Mouse (Mus musculus) embryonic fibroblast, embryonic 13.5 days (primary cell): Measurements from ENCODE around the gene Gm5431. TPM values are rescaled to one million over a fixed set of nuclear protein-coding genes. Genes with fewer than 3 reads are reported as not detected.
A peak's percentile ranks its signal among the peaks of the same experiment; 100 is the strongest.

Experiments
- H3K27ac ChIP-seq: 2 replicates; pipeline ENCODE4 v1.5.1; 2012; ENCODE audit warnings: low read length, control low read depth, inconsistent platforms; ENCODE audit not compliant: insufficient read depth
- H3K4me1 ChIP-seq: 2 replicates; pipeline ENCODE4 v1.6.1; 2011; ENCODE audit warnings: low read length; ENCODE audit not compliant: control insufficient read depth, insufficient read depth
- H3K4me3 ChIP-seq: 2 replicates; pipeline ENCODE4 v1.5.1; 2011; ENCODE audit warnings: mild to moderate bottlenecking, control low read depth, low read length; ENCODE audit not compliant: insufficient read depth
- CTCF ChIP-seq: IDR thresholded peaks from 2 replicates; pipeline ENCODE4 v1.5.1; 2011; ENCODE audit warnings: mild to moderate bottlenecking, control low read depth, low read length, moderate library complexity, borderline replicate concordance; ENCODE audit not compliant: insufficient read depth
- POLR2A ChIP-seq: IDR thresholded peaks from 2 replicates; pipeline ENCODE4 v1.6.1; 2011; ENCODE audit warnings: low read depth, mild to moderate bottlenecking, control low read depth, low read length, moderate library complexity
- polyA plus RNA-seq: library from polyadenylated mRNA; stranded (reverse); fragments of >200 nt; gene quantifications from 2 replicates; pipeline ENCODE4 v1.2.4, GENCODE M21; 2011; ENCODE audit warnings: low read depth; ENCODE audit not compliant: missing spikeins, insufficient read length

Gene Gm5431
- polyA plus RNA-seq, 1 experiment, result not detected

GRCm38 (mm10) chr11:48838181-48838797 is 63.7 kb downstream of the Gm5431 start:
- TF ChIP-seq POLR2A, result no peak; the same call in none of the 2 replicates
- TF ChIP-seq CTCF, result no peak

More at GRCm38 (mm10) chr11:48838181-48838797, 63.7 kb downstream of the Gm5431 start:
- peak overlapping the region; percentile 65 for H3K4me3 ChIP-seq
- H3K4me1 ChIP-seq, result peaks cover 3% of the 10 kb centered on the region; the same call in 1 of the 2 replicates
- peak overlapping the region; percentile 67 for H3K27ac ChIP-seq

Other genes starting within 250 kb of the Gm5431 start
- 1,745 and 1,759 TPM in 2 replicates for gene Rack1, start 101.9 kb downstream of the Gm5431 start, polyA plus RNA-seq
- gene Trim41, start 84.9 kb downstream of the Gm5431 start, polyA plus RNA-seq, result 27.2 and 40.7 TPM in 2 replicates
- 16.0 and 19.1 TPM in 2 replicates for gene Trim7, start 76.1 kb downstream of the Gm5431 start, polyA plus RNA-seq
- 40.5 and 61.2 TPM in 2 replicates for gene Gm12184, start 75.6 kb downstream of the Gm5431 start, polyA plus RNA-seq
- 36.5 and 61.8 TPM in 2 replicates for gene Irgm1, start 30.5 kb downstream of the Gm5431 start, polyA plus RNA-seq
- gene Psme2b, start 44.0 kb upstream of the Gm5431 start, polyA plus RNA-seq, result 19.5 and 24.3 TPM in 2 replicates
- 0.18 and 0.79 TPM in 2 replicates for gene Olfr56, start 76.7 kb upstream of the Gm5431 start, polyA plus RNA-seq
- gene 9930111J21Rik1, start 77.2 kb upstream of the Gm5431 start, polyA plus RNA-seq, result 1.5 and 3.4 TPM in 2 replicates
- gene Gm12185, start 90.0 kb upstream of the Gm5431 start, polyA plus RNA-seq, result 0.25 and 0.55 TPM in 2 replicates
- 1.7 and 3.1 TPM in 2 replicates for gene Tgtp1, start 92.0 kb upstream of the Gm5431 start, polyA plus RNA-seq
- gene 9930111J21Rik2, start 149.0 kb upstream of the Gm5431 start, polyA plus RNA-seq, result 2.4 and 6.0 TPM in 2 replicates
- 6.4 and 6.5 TPM in 2 replicates for gene Tgtp2, start 162.0 kb upstream of the Gm5431 start, polyA plus RNA-seq
- 4.8 and 7.6 TPM in 2 replicates for gene Ifi47, start 174.4 kb upstream of the Gm5431 start, polyA plus RNA-seq
- not detected in 2 replicates for gene Olfr1396, start 212.7 kb upstream of the Gm5431 start, polyA plus RNA-seq
- not detected in 2 replicates for gene Olfr1395, start 240.1 kb upstream of the Gm5431 start, polyA plus RNA-seq